Comparison of ENCODE assay signal across 27 mouse cellular contexts in genomic region chr7:127727898-127728297, GRCm38 (mm10). TPM values are rescaled to one million over a fixed set of nuclear protein-coding genes. Genes with fewer than 3 reads are reported as not detected.
DNase-seq lines count a peak whose midpoint lies in the region; ATAC-seq and TF ChIP-seq lines count a peak whose summit lies in the region.
"Had no signal": no experiment of that assay in that cellular context is flagged by ENCODE, and none has a peak within 500 bp of the region (broad histone marks: within the 10 kb centered on the region; RNA-seq: fewer than 3 reads in every experiment).

No protein-coding gene starts in this region.

- H3K4me1 ChIP-seq in kidney, adult 2 months (ENCODE audit: control insufficient read depth, insufficient read depth, low read length), result no peaks in the 10 kb centered on the region
- H3K4me1 ChIP-seq in ES-E14 (ENCODE audit: control insufficient read depth in 2 of 2, insufficient read depth in 2 of 2, low read length in 2 of 2, poor library complexity in 1 of 2), result peaks cover 3 to 9% of the 10 kb centered on the region in 2 experiments; a peak in 1 of 4 replicates
- H3K4me1 ChIP-seq: hindbrain, embryonic 12.5 days; kidney, embryonic 15.5 days; midbrain, embryonic 13.5 days; neural tube, embryonic 12.5 days had no signal

- no peak for TF ChIP-seq POLR2A in kidney, adult 2 months (IDR thresholded peaks at IDR 0.05; ENCODE audit: low read depth, low read length)

- peak; percentile 51 for ATAC-seq in megakaryocyte, adult 5-6 weeks (ENCODE audit: poor library complexity, severe bottlenecking)
- ATAC-seq: forebrain, postnatal 0 days; inflammation-experienced regulatory T-cells, adult 6 months; midbrain, embryonic 13.5 days had no signal

- H3K27ac ChIP-seq in kidney, adult 2 months (ENCODE audit: insufficient read depth, low read depth, low read length), result no peak overlapping the region
- H3K27ac ChIP-seq in ES-E14 (ENCODE audit: insufficient read depth, low read depth, low read length, poor library complexity, severe bottlenecking), result no peak overlapping the region
- H3K27ac ChIP-seq: hindbrain, embryonic 12.5 days; kidney, embryonic 15.5 days; macrophage; midbrain, embryonic 13.5 days; neural tube, embryonic 12.5 days had no signal

- peak; percentile 9; the same call in 1 of the 2 replicates for TF ChIP-seq CTCF in kidney, adult 2 months (conservative IDR thresholded peaks at IDR 0.05; ENCODE audit: insufficient read depth, insufficient read length, low read depth, low read length)

- DNase-seq in kidney, adult 2 months, result no peak
- no peak for DNase-seq in kidney, postnatal 25 days
- DNase-seq in 416B (ENCODE audit: low read depth) (peak; percentile 74), ES-E14 (ENCODE audit: low read depth, low spot score) (peak; percentile 40)
- no peak for DNase-seq in adrenal gland, postnatal 25 days
- DNase-seq in left cerebral cortex, adult 11 months (ENCODE audit: low spot score), result no peak
- no peak for DNase-seq in cerebellum, adult 9-11 months
- DNase-seq: adrenal gland, adult 8-10 months; cerebellum, postnatal 10 days; embryo, embryonic 11 days; forebrain, postnatal 0 days; gastrocnemius, postnatal 36 days; heart, postnatal 10 days; lung, adult 2 months; thymus, adult 18-20 months had no signal

- 83% methylated on average over 7 of the region's 7 CpGs for WGBS in kidney, adult 2 months

- H3K36me3 ChIP-seq in kidney, adult 2 months (ENCODE audit: control insufficient read depth, insufficient read depth, low read length), result no peaks in the 10 kb centered on the region
- no peaks in the 10 kb centered on the region for H3K36me3 ChIP-seq in ES-E14 (ENCODE audit: control insufficient read depth, insufficient read depth, low read length, poor library complexity, severe bottlenecking)
- H3K36me3 ChIP-seq: hindbrain, embryonic 12.5 days; kidney, embryonic 15.5 days; midbrain, embryonic 13.5 days; neural tube, embryonic 12.5 days had no signal

- no peak overlapping the region for H3K9ac ChIP-seq in ES-E14 (ENCODE audit: insufficient read depth, low read depth, low read length, poor library complexity, severe bottlenecking)
- H3K9ac ChIP-seq: forebrain, postnatal 0 days; hindbrain, embryonic 12.5 days; kidney, embryonic 15.5 days; midbrain, embryonic 13.5 days; neural tube, embryonic 12.5 days had no signal

- no peak overlapping the region for H3K4me3 ChIP-seq in kidney, adult 2 months (ENCODE audit: insufficient read depth, low read depth, low read length)
- no peak overlapping the region for H3K4me3 ChIP-seq in ES-E14 (ENCODE audit: insufficient read depth in 1 of 2, low read depth in 1 of 2, low read length in 2 of 2, poor library complexity in 1 of 2, severe bottlenecking in 1 of 2)
- H3K4me3 ChIP-seq: hindbrain, embryonic 12.5 days; kidney, embryonic 15.5 days; midbrain, embryonic 13.5 days; neural tube, embryonic 12.5 days had no signal

- no peaks in the 10 kb centered on the region for H3K9me3 ChIP-seq in ES-E14 (ENCODE audit: control insufficient read depth, insufficient read depth, low read depth, low read length)
- H3K9me3 ChIP-seq: hindbrain, embryonic 12.5 days; kidney, embryonic 15.5 days; midbrain, embryonic 13.5 days; neural tube, embryonic 12.5 days had no signal

- in situ Hi-C loops in ES-E14 (cut with MboI; ENCODE audit: low sequenced_read_pairs in 2 of 2, unreplicated experiment in 2 of 2), result no loop called here

- no peaks in the 10 kb centered on the region for H3K27me3 ChIP-seq in kidney, adult 2 months (replicated peaks; ENCODE audit: control insufficient read depth, insufficient read depth, low read length)
- H3K27me3 ChIP-seq: kidney, embryonic 15.5 days; midbrain, embryonic 13.5 days; neural tube, embryonic 12.5 days had no signal

TF ChIP-seq in ES-E14, 5 proteins besides CTCF, POLR2A, EP300 and RAD21:
- 0 out of 2 replicates have a peak, but pooled peaks have one; percentile 40 for TF ChIP-seq ZC3H11A (IDR thresholded peaks at IDR 0.05; ENCODE audit: borderline replicate concordance, low read depth, low read length)
- no peak for TF ChIP-seq CHD2 (IDR thresholded peaks at IDR 0.05; ENCODE audit: low read depth, low read length)

RNA-seq across cellular contexts. Expression of gene Ctf2, which starts 4.1 kb away (rescaled TPM):
- not detected in 2 replicates for polyA plus RNA-seq in kidney, adult 2 months (2012; rRNA removed)
- total RNA-seq in ES-E14 (2012; rRNA removed), result 0.69 and 0.71 TPM in 2 replicates
- not detected in 2 replicates for total RNA-seq in megakaryocyte, adult 5-6 weeks (2015)
- total RNA-seq in megakaryocyte, adult 5-6 weeks (2017), result not detected in 2 replicates
- total RNA-seq in adrenal gland, postnatal 25 days (2021), result not detected in 2 replicates
- total RNA-seq: adrenal gland, adult 8-10 months; forebrain, postnatal 0 days; gastrocnemius, postnatal 36 days; heart, postnatal 10 days; layer of hippocampus, postnatal 25 days; left cerebral cortex, postnatal 14 days had no signal
- polyA plus RNA-seq: forebrain, postnatal 0 days; heart, embryonic 11.5 days; hindbrain, embryonic 12.5 days; inflammation-experienced regulatory T-cells, adult 6 months; large intestine, adult 2 months; lung, adult 2 months; macrophage; urinary bladder, adult 2 months had no signal

RNA-seq across cellular contexts. Expression of gene Ctf1, which starts 15.4 kb away (rescaled TPM):
- 19.4 and 20.6 TPM in 2 replicates for polyA plus RNA-seq in kidney, adult 2 months (2012; rRNA removed)
- 2.3 and 3.0 TPM in 2 replicates for total RNA-seq in ES-E14 (2012; rRNA removed)
- total RNA-seq in megakaryocyte, adult 5-6 weeks (2015), result 0.16 TPM in 1 of 2 replicates, not detected in the other
- total RNA-seq in megakaryocyte, adult 5-6 weeks (2017), result 0.29 TPM in 1 of 2 replicates, not detected in the other
- 2.5 and 2.6 TPM in 2 replicates for total RNA-seq in adrenal gland, postnatal 25 days (2021)
- polyA plus RNA-seq: inflammation-experienced regulatory T-cells, adult 6 months; macrophage had no signal

RNA-seq across cellular contexts. Expression of gene Fbxl19, which starts 16.4 kb away (rescaled TPM):
- polyA plus RNA-seq in kidney, adult 2 months (2012; rRNA removed), result 14.6 and 20.8 TPM in 2 replicates
- total RNA-seq in ES-E14 (2012; rRNA removed), result 86.9 and 93.0 TPM in 2 replicates
- total RNA-seq in megakaryocyte, adult 5-6 weeks (2015), result 2.1 TPM in 2 replicates
- total RNA-seq in megakaryocyte, adult 5-6 weeks (2017), result 5.8 and 6.2 TPM in 2 replicates
- total RNA-seq in adrenal gland, postnatal 25 days (2021), result 18.3 and 18.5 TPM in 2 replicates

RNA-seq across cellular contexts. Expression of gene Bcl7c, which starts 19.2 kb away (rescaled TPM):
- polyA plus RNA-seq in kidney, adult 2 months (2012; rRNA removed), result 24.5 and 25.9 TPM in 2 replicates
- 35.6 and 36.8 TPM in 2 replicates for total RNA-seq in ES-E14 (2012; rRNA removed)
- total RNA-seq in megakaryocyte, adult 5-6 weeks (2015), result 30.2 and 37.4 TPM in 2 replicates
- total RNA-seq in megakaryocyte, adult 5-6 weeks (2017), result 8.6 and 16.6 TPM in 2 replicates
- 64.9 and 114 TPM in 2 replicates for total RNA-seq in adrenal gland, postnatal 25 days (2021)

RNA-seq across cellular contexts. Expression of gene Orai3, which starts 41.7 kb away (rescaled TPM):
- 28.2 and 34.6 TPM in 2 replicates for polyA plus RNA-seq in kidney, adult 2 months (2012; rRNA removed)
- total RNA-seq in ES-E14 (2012; rRNA removed), result 14.0 and 30.7 TPM in 2 replicates
- 30.9 and 33.7 TPM in 2 replicates for total RNA-seq in megakaryocyte, adult 5-6 weeks (2015)
- total RNA-seq in megakaryocyte, adult 5-6 weeks (2017), result 29.5 and 32.7 TPM in 2 replicates
- 31.5 and 37.2 TPM in 2 replicates for total RNA-seq in adrenal gland, postnatal 25 days (2021)

Comparison
In these comparisons a context has a peak if more than half of its experiments do, and no peak if none do; other contexts are left out.
1. DNase-seq: peak in 416B (single experiment) and ES-E14 (single experiment); none in kidney, adult 2 months (single experiment), kidney, postnatal 25 days (0 of 2), adrenal gland, postnatal 25 days (single experiment), left cerebral cortex, adult 11 months (single experiment) and cerebellum, adult 9-11 months (single experiment).